Mouse (Mus musculus): ENCODE results near the gene E2f7. TPM values are rescaled to one million over a fixed set of nuclear protein-coding genes. Genes with fewer than 3 reads are reported as not detected.

E2f7 gene
- polyA plus RNA-seq, 1 experiment: not detected

Other genes starting within 250 kb of the E2f7 start
- gene Csrp2, start 174.3 kb downstream of the E2f7 start, polyA plus RNA-seq (2012; ENCODE audit: insufficient read depth, insufficient read length, missing spikeins): 83.0 and 104 TPM in 2 replicates